ENCODE assay signal across 8 mouse cellular contexts in the genomic region with DNA sequence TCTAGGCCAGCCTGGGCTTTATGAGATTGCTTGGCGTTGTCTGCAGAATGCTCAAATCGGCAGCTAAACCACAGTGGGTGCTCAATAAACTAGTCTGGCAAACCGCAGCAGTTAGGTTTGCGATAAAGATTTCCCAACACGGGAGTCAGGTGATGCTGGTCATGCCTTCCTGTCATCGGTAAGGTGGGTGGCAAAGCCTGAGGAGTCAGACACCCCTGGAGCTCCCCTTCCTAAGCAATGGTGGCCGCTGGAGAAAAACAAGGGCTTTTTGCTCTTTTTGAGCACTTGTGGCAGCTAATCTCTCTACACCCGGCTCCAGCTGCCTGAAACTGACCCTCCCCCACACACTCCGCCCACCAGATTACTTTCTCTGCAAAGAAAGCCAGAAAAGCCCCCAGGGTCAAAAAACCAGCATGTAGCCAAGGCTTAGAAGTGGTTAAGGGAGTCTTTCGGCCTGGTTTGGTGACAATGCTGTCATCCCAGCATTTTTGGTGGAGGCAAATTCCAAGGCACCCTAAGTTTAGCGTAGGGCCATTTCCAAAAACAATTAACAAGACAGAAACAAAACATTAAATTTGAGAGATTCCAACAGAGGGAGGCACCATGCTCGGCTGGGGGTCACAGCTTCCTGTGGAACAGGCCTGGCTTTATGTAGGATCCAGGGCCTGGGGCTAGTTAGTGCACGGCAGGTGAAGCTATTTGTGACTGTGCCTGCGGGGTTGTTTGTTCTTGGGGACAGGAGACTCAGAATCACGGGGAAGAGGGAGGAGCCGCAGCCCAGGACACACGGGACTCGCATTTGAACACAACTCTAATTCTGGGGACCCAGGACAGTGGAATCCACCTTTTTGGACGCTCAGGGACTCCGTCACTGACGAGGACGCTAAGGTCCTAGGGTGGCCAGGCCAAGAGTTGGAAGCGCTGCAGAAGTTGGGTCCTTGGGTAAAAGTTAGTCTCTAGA. TPM values are rescaled to one million over a fixed set of nuclear protein-coding genes. Genes with fewer than 3 reads are reported as not detected.
DNase-seq lines count a peak whose midpoint lies in the region; ATAC-seq lines count a peak whose summit lies in the region.

No protein-coding gene starts in this region.

- 2% methylated on average over 23 of the region's 23 CpGs for WGBS in kidney, embryonic 16.5 days
- WGBS in stomach, embryonic 15.5 days: 3% methylated on average over 23 of the region's 23 CpGs

- H3K36me3 ChIP-seq in kidney, embryonic 16.5 days (ENCODE audit: insufficient read depth, low read length): peaks cover 21% of the 10 kb centered on the region
- peaks cover 23% of the 10 kb centered on the region for H3K36me3 ChIP-seq in stomach, embryonic 15.5 days

- H3K9me3 ChIP-seq in kidney, embryonic 16.5 days (ENCODE audit: low read length): no peaks in the 10 kb centered on the region
- H3K9me3 ChIP-seq in stomach, embryonic 15.5 days: no peaks in the 10 kb centered on the region

- peak; percentile 5 for ATAC-seq in kidney, embryonic 16.5 days (ENCODE audit: low FRiP score, low TSS enrichment)
- peak; percentile 8; the same call in 1 of the 2 replicates for ATAC-seq in stomach, embryonic 15.5 days (ENCODE audit: insufficient read depth, low FRiP score, low read depth)
- no peak for ATAC-seq in frontal cortex, adult (ENCODE audit: low TSS enrichment)

- DNase-seq in kidney, adult 18-20 months: peak; percentile 53
- DNase-seq in kidney, adult 9 months: no peak
- peak; percentile 64 to 76 for DNase-seq in heart, adult 9 months (ENCODE audit: low spot score in 2 of 2)
- peak; percentile 78 for DNase-seq in lung, postnatal 36 days

- peak overlapping the region; percentile 73 for H3K9ac ChIP-seq in kidney, embryonic 16.5 days (replicated peaks; ENCODE audit: low read length)
- H3K9ac ChIP-seq in stomach, embryonic 15.5 days: peak overlapping the region; percentile 45

- no peaks in the 10 kb centered on the region for H3K27me3 ChIP-seq in kidney, embryonic 16.5 days (ENCODE audit: insufficient read depth, low read length)
- no peaks in the 10 kb centered on the region for H3K27me3 ChIP-seq in stomach, embryonic 15.5 days (replicated peaks)

- peak overlapping the region; percentile 72 for H3K4me3 ChIP-seq in brown adipose tissue, adult 24 weeks (ENCODE audit: insufficient read depth, low read depth, low read length)
- H3K4me3 ChIP-seq in kidney, embryonic 16.5 days (ENCODE audit: low read length): peak overlapping the region; percentile 59
- H3K4me3 ChIP-seq in stomach, embryonic 15.5 days (replicated peaks): peak overlapping the region; percentile 57

- peaks cover 17% of the 10 kb centered on the region for H3K4me1 ChIP-seq in brown adipose tissue, adult 24 weeks (ENCODE audit: control insufficient read depth, insufficient read depth, insufficient read length, low read length)
- H3K4me1 ChIP-seq in kidney, embryonic 16.5 days (ENCODE audit: insufficient read depth, low read length): peaks cover 42% of the 10 kb centered on the region
- peaks cover 31% of the 10 kb centered on the region for H3K4me1 ChIP-seq in stomach, embryonic 15.5 days

- peak overlapping the region; percentile 58 for H3K27ac ChIP-seq in brown adipose tissue, adult 24 weeks (replicated peaks; ENCODE audit: low read depth, low read length)
- peak overlapping the region; percentile 98 for H3K27ac ChIP-seq in kidney, embryonic 16.5 days (ENCODE audit: low read length)
- H3K27ac ChIP-seq in stomach, embryonic 15.5 days: peak overlapping the region; percentile 97

- H3K4me2 ChIP-seq in kidney, embryonic 16.5 days (replicated peaks; ENCODE audit: low read depth, low read length): peak overlapping the region; percentile 65
- peak overlapping the region; percentile 79 for H3K4me2 ChIP-seq in stomach, embryonic 15.5 days

RNA-seq across cellular contexts. Expression of gene Plin3, which starts 3.0 kb away (rescaled TPM):
- 62.9 and 78.2 TPM in 2 replicates for polyA plus RNA-seq in brown adipose tissue, adult 24 weeks (2012; ENCODE audit: insufficient read depth, insufficient read length, missing spikeins)
- polyA plus RNA-seq in kidney, embryonic 16.5 days (2015; fragmentation: Nextera tagmentation; extraction: Ambion mirVana): 87.5 and 106 TPM in 2 replicates
- 90.7 and 93.1 TPM in 2 replicates for polyA plus RNA-seq in stomach, embryonic 15.5 days (2015; fragmentation: Nextera tagmentation; extraction: Ambion mirVana)

RNA-seq across cellular contexts. Expression of gene Arrdc5, which starts 10.4 kb away (rescaled TPM):
- not detected in 2 replicates for polyA plus RNA-seq in brown adipose tissue, adult 24 weeks (2012; ENCODE audit: insufficient read depth, insufficient read length, missing spikeins)
- not detected in 2 replicates for polyA plus RNA-seq in kidney, embryonic 16.5 days (2015; fragmentation: Nextera tagmentation; extraction: Ambion mirVana)
- not detected in 2 replicates for polyA plus RNA-seq in stomach, embryonic 15.5 days (2015; fragmentation: Nextera tagmentation; extraction: Ambion mirVana)

RNA-seq across cellular contexts. Expression of gene Ticam1, which starts 13.1 kb away (rescaled TPM):
- polyA plus RNA-seq in brown adipose tissue, adult 24 weeks (2012; ENCODE audit: insufficient read depth, insufficient read length, missing spikeins): 9.2 and 10.5 TPM in 2 replicates
- polyA plus RNA-seq in kidney, embryonic 16.5 days (2015; fragmentation: Nextera tagmentation; extraction: Ambion mirVana): 7.3 and 10.3 TPM in 2 replicates
- polyA plus RNA-seq in stomach, embryonic 15.5 days (2015; fragmentation: Nextera tagmentation; extraction: Ambion mirVana): 6.6 and 7.8 TPM in 2 replicates

RNA-seq across cellular contexts. Expression of gene Uhrf1, which starts 13.5 kb away (rescaled TPM):
- 2.7 and 3.3 TPM in 2 replicates for polyA plus RNA-seq in brown adipose tissue, adult 24 weeks (2012; ENCODE audit: insufficient read depth, insufficient read length, missing spikeins)
- 170 and 179 TPM in 2 replicates for polyA plus RNA-seq in kidney, embryonic 16.5 days (2015; fragmentation: Nextera tagmentation; extraction: Ambion mirVana)
- polyA plus RNA-seq in stomach, embryonic 15.5 days (2015; fragmentation: Nextera tagmentation; extraction: Ambion mirVana): 103 and 110 TPM in 2 replicates

RNA-seq across cellular contexts. Expression of gene Fem1a, which starts 33.0 kb away (rescaled TPM):
- 16.3 and 18.4 TPM in 2 replicates for polyA plus RNA-seq in brown adipose tissue, adult 24 weeks (2012; ENCODE audit: insufficient read depth, insufficient read length, missing spikeins)
- 14.6 and 15.8 TPM in 2 replicates for polyA plus RNA-seq in kidney, embryonic 16.5 days (2015; fragmentation: Nextera tagmentation; extraction: Ambion mirVana)
- 12.7 and 13.0 TPM in 2 replicates for polyA plus RNA-seq in stomach, embryonic 15.5 days (2015; fragmentation: Nextera tagmentation; extraction: Ambion mirVana)
